Mouse (Mus musculus): ENCODE results near the gene Pmf1. TPM values are rescaled to one million over a fixed set of nuclear protein-coding genes. Genes with fewer than 3 reads are reported as not detected.
"Not testable (repeated sequence)": the region's sequence is repeated elsewhere in the genome, so short reads cannot be mapped to it uniquely, and the experiment has no call there.

Gene Pmf1
- total RNA-seq, 1 experiment from 2014 or later, result 60.8 TPM

DNA sequence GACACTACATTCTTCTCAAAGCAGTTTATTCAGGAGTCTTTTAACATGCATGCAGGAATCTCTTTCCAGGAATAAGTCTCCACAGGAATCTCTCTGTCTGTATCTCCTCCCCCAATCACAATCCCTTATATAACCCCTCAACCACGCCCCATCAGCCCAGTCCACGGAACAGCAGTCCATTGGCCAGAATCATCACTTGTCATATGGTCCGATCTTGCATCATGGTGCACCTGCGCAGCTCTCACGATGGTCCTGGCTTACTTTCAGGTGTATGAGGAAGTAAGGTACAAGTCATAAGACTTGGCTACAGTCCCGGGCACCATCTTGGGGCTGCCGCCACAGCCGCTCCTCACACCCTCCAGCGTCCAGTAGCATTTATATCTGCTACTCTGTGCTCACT, 37.5 kb downstream of the Pmf1 start, which contains the start of gene Bglap3:
TSS of gene Bglap3 (minus strand) at position 101 of the 400 bp plus-strand sequence.
- not testable (repeated sequence) for ATAC-seq (replicated peaks in 1 of 2; ENCODE audit: insufficient read depth in 1 of 2, low FRiP score in 2 of 2, low TSS enrichment in 1 of 2, low read depth in 1 of 2, poor library complexity in 2 of 2, severe bottlenecking in 2 of 2)

DNA sequence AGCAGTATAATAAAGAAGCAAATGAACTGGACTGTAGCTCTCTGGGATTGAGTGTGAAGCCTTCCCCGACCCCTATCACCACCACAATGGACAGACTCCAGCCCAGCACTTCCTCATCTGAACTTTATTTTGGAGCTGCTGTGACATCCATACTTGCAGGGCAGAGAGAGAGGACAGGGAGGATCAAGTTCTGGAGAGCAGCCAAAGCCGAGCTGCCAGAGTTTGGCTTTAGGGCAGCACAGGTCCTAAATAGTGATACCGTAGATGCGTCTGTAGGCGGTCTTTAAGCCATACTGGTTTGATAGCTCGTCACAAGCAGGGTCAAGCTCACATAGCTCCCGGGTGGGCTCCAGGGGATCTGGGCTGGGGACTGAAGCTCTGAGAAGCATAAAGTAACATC, 41.6 kb downstream of the Pmf1 start:
- not testable (repeated sequence) for ATAC-seq (replicated peaks in 1 of 2; ENCODE audit: insufficient read depth in 1 of 2, low FRiP score in 2 of 2, low TSS enrichment in 1 of 2, low read depth in 1 of 2, poor library complexity in 2 of 2, severe bottlenecking in 2 of 2)

DNA sequence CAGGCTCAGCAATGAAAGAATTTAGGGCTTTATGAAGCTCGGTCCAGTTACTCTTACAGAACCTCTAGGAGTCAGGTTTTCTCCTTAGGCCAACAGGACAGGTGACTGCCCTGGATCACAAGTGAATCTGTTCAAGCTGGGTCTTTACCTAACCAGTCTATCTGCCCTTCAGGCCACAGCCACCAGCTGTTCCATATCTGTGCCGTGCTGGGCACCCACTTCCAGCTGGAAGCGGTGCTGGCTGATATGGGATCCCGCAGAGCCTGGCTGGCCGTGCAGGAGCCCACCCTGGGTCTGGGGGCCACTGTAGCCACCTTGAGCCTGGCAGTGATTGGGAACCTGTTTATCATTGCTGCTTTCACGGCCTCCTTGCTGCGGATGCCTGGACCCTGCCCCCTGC, 42.6 kb downstream of the Pmf1 start:
- 0 out of 4 replicates have a peak, but pooled peaks of 1 of the 2 experiments have one; percentile 3 for ATAC-seq (replicated peaks in 1 of 2; ENCODE audit: insufficient read depth in 1 of 2, low FRiP score in 2 of 2, low TSS enrichment in 1 of 2, low read depth in 1 of 2, poor library complexity in 2 of 2, severe bottlenecking in 2 of 2)

DNA sequence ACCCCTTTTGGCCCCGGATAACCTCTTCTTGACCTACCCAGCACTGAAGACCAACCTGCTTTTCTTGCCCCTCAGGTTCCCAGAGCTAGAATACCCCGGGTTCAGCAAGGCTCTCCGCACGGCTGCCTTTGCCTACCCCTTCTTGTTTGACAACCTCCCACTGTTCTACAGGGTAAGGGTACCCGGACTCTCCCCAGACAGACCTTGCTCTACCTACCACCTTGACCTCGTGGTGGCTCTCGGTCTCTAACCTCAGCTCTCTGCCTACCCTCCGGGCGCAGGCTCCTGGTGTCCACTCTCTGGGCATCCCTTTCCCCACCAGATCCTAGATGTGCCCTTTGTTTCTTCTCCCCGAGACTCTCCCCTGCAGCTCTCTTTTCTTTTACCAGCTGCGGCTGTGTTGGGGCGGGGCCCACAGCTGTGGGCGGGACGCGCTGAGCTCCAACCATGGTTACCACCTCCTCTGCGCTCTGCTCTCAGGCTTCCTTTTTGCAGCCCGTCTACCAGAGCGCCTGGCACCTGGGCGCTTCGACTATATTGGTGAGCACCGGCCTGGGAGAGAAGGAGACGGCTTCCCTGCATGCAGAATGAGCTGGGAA, 43.2 kb downstream of the Pmf1 start:
- peak; percentile 90 to 93 for ATAC-seq (replicated peaks in 1 of 2; ENCODE audit: insufficient read depth in 1 of 2, low FRiP score in 2 of 2, low TSS enrichment in 1 of 2, low read depth in 1 of 2, poor library complexity in 2 of 2, severe bottlenecking in 2 of 2)

DNA sequence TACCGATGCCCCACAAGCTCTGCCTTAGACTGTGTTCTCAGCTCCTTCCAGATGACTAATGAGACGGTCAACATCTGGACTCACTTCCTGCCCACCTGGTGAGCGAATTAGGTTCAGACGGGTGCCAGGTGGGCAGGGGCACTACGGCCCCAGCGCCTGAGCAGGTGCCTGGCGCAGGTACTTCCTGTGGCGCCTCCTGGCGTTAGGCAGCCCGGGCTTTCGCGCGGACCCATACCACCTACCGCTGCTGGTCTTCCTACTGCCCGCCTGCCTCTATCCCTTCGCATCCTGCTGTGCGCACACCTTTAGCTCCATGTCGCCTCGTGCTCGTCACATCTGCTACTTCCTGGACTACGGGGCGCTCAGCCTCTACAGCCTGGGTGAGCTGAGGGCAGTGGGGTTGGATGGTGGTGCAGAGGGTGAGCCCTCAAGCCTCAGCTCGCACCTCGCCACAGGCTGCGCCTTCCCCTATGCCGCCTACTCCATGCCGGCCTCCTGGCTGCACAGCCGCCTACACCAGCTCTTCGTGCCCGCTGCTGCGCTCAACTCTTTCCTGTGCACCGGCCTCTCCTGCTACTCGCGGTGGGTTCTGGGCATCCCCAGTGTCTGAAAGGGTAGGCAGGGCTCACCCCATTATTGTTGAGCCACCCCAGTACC, 44.3 kb downstream of the Pmf1 start:
- no peak for ATAC-seq (replicated peaks in 1 of 2; ENCODE audit: insufficient read depth in 1 of 2, low FRiP score in 2 of 2, low TSS enrichment in 1 of 2, low read depth in 1 of 2, poor library complexity in 2 of 2, severe bottlenecking in 2 of 2)

DNA sequence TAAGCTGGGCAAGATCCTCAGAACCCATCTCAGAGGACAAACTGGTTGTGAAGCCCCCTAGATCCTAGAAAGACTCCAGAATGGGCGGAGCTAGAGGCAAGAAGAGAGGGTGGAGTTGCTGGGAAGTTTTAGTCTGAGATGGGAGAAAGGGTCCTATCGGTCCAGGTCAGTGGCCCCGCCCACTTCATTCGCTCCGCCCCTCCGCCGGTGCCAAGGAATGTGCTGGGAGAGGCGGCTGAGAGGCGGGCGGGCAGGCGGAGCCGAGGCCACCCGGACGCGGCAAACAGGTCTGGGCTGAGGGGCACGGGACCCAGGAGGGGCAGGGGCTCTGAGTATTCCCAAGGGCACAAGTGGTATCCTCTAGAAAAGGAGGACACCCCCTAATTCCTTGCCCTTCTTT, 45.8 kb downstream of the Pmf1 start, which contains the start of gene Paqr6:
TSS of gene Paqr6 (plus strand) at position 248 of the 400 bp plus-strand sequence.
- no peak for ATAC-seq (replicated peaks in 1 of 2; ENCODE audit: insufficient read depth in 1 of 2, low FRiP score in 2 of 2, low TSS enrichment in 1 of 2, low read depth in 1 of 2, poor library complexity in 2 of 2, severe bottlenecking in 2 of 2)

DNA sequence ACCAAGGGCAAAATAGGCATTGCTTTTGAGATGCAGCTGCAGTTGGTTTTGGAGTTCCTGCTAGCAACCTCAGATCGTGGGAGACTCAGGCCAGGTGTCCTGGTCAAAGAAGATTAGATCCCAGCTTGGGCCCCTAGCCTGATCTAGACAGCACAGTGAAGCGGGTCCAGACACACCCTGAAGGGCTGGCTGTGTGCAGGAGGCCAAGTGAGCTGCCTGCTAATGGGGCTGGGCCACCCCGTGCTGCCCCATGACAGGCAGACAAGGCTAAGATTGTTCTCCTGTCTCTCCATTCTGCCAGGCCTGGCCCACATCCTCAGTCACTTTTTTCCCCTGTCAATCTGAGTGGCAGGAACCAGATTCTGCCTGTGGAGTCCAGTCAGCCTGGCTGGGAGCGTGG, 46.4 kb downstream of the Pmf1 start:
- ATAC-seq (replicated peaks in 1 of 2; ENCODE audit: insufficient read depth in 1 of 2, low FRiP score in 2 of 2, low TSS enrichment in 1 of 2, low read depth in 1 of 2, poor library complexity in 2 of 2, severe bottlenecking in 2 of 2), result no peak

DNA sequence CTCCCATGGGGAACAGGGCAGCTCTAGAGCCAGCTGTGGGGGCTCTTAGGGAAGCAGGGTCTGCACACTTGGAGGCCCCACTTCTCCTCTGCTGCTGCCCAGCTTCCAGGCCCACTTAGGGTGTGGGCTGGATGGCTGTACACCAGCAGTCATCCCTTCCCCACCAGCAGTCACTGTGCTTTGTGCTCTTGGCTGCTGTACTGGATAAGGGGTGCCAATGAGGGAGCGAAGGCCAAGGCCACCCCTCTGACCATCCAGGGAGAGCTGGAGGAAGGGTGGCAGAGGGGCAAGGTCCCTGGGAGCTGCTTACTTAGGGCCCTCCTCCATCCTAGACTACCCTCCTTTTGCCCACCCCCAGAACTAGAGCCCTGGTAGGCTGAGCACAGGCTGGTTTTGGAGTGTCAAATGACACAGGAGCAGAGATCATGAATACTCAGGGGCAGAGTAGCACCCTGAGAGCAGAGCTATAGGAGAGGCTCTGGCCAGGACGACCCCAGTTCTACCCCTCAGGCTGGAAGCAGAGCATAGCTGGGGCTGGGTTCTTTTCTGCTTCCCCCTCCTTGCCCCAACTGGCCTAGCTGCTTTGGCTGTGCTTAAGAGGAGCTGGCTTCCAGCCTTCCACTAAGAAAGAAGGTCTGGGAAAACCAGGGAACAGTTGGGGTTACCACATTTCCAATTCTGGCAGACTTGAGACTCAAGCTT, 48.4 kb downstream of the Pmf1 start:
- ATAC-seq (replicated peaks in 1 of 2; ENCODE audit: insufficient read depth in 1 of 2, low FRiP score in 2 of 2, low TSS enrichment in 1 of 2, low read depth in 1 of 2, poor library complexity in 2 of 2, severe bottlenecking in 2 of 2), result no peak

DNA sequence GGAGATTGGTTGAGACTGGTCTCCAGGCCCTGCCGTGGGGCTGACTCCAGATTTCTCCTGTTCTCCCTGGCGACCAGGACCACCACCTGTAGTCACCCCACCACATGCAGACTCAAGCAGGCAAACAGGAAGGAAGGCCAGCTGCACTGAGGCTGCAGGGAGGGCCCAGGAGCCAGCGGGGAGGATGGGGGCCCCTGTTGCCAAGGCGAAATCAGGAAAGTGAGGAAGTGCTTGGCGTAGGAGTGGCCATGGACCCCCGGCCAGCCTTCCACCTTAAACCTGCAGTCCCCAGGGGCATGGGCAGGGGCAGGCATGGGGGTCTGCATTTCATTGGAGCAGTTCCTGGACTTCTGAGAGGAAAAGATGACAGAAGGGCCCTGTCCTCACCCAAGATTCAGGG, 49.0 kb downstream of the Pmf1 start:
- peak; percentile 4 to 19; a peak in 1 of 4 replicates for ATAC-seq (replicated peaks in 1 of 2; ENCODE audit: insufficient read depth in 1 of 2, low FRiP score in 2 of 2, low TSS enrichment in 1 of 2, low read depth in 1 of 2, poor library complexity in 2 of 2, severe bottlenecking in 2 of 2)

DNA sequence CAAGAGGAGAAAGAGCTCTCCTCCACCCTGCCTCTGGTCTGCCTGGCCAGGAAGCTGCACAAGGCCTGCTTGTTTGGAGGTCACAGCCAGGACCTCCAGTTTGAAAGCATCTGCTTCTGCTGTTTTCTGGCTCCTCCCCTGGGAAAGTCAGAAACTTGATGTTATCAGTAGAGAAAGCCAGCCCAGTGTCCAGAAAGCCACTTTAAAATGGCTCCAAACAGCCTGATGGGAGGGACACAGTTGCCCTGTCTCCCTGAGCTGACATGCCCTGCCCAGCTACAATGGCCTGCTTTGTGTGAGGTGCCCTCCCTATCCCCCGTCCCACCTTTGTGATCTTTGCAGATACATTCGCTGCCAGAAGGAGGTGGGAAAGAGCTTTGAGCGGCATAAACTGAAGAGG, 50.1 kb downstream of the Pmf1 start:
- ATAC-seq (replicated peaks in 1 of 2; ENCODE audit: insufficient read depth in 1 of 2, low FRiP score in 2 of 2, low TSS enrichment in 1 of 2, low read depth in 1 of 2, poor library complexity in 2 of 2, severe bottlenecking in 2 of 2), result no peak

DNA sequence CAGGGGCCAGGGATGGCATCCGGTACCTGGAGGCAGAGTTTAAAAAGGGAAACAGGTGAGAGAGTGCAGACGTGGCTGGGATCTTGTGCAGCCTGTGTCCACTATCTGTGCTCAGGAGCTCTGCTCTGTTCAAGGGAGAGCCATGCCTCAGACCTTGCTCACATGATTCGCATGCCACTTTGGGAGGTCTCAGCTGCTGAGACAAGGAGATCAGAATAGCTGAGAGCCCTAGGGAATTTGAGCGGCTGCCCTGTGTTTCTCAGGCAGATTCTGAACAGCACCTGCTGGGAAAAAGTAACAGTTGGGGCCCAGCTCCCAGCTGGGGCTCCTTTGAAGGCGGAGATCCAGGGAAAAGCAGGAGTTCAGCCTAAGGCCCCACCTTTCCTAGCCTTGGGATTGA, 50.5 kb downstream of the Pmf1 start:
- no peak for ATAC-seq (replicated peaks in 1 of 2; ENCODE audit: insufficient read depth in 1 of 2, low FRiP score in 2 of 2, low TSS enrichment in 1 of 2, low read depth in 1 of 2, poor library complexity in 2 of 2, severe bottlenecking in 2 of 2)

DNA sequence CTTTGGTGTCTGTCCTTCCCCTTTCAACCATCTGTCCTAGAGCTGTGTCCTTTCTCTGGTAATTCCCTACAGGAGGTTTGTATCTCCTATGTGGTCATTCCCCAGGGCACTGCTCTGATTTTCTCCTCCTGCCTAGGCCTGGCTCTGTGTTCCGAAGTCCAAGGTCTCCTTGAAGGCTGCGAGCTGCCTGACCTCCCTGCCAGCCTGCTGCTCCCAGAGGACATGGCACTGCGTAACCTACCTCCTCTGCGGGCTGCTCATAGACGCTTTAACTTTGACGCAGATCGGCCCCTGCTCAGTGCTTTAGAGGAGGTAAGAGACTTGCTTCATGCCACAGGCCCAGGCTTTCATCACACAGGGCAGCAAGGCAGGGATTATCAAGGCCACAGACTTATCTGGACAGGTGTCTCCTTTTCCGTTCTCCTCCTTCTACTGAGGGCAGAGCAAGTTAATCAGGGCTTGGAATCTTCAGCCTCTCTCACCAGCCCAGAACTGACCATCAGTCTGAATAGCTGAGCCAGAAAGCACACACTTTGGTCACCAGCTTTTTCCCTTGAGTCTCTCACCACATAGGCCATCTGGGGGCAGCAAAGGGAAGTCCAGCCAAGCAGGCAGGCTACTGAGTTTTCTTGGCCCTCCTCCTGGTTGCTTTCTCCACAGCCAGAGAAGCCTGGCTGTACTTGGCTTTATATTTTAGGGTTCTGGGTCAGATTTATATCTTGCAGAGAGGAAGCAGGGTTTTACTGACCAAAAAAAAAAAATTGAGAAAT, 55.5 kb downstream of the Pmf1 start:
- no peak for ATAC-seq (replicated peaks in 1 of 2; ENCODE audit: insufficient read depth in 1 of 2, low FRiP score in 2 of 2, low TSS enrichment in 1 of 2, low read depth in 1 of 2, poor library complexity in 2 of 2, severe bottlenecking in 2 of 2)

DNA sequence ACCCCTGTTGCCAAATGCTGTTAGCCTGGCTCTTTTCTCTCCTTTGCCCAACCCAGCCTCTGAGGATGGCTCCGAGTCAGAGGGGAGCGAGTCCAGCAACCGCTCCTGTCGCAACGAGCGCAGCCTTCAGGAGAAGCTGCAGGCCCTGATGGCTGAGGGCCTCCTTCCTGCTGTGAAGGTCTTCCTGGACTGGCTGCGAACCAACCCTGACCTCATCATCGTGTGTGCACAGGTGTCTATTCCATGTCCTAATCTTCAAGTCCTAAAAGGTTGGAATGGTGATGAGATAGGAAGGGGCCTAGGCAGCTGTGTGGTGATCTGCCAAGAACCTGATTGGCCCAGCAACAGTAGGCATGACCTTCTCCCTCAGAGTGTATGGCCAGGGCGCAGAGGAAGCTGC, 57.2 kb downstream of the Pmf1 start:
- no peak for ATAC-seq (replicated peaks in 1 of 2; ENCODE audit: insufficient read depth in 1 of 2, low FRiP score in 2 of 2, low TSS enrichment in 1 of 2, low read depth in 1 of 2, poor library complexity in 2 of 2, severe bottlenecking in 2 of 2)

DNA sequence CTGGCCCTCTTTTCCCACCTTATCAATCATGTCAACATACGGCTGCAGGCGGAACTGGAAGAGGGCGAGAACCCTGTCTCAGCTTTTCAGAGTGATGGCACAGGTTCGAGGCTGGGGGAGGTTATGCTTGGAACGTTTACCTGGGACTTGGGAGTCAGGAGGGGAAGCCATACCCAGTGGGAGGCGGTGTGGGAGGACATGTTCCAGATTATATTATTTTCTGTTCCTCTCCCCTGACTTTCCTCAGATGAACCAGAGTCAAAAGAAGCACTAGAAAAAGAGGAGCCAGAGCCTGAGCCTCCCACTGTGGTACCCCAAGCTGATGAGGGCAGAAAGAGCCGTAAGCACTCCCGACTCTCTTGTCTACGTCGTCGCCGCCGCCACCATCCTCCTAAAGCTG, 59.4 kb downstream of the Pmf1 start:
- no peak for ATAC-seq (replicated peaks in 1 of 2; ENCODE audit: insufficient read depth in 1 of 2, low FRiP score in 2 of 2, low TSS enrichment in 1 of 2, low read depth in 1 of 2, poor library complexity in 2 of 2, severe bottlenecking in 2 of 2)

All from hematopoietic stem cell, adult 5-6 weeks (primary cell).